Mouse (Mus musculus) urinary bladder, postnatal 10 days (tissue): ENCODE data around the gene Gmds.

Experiments used
- DNase-seq: peaks from one replicate; pipeline ENCODE4 v3.0.0; 2022; ENCODE audit warnings: low spot score

Gmds gene

GRCm38 (mm10) chr13:32026226-32026975 lies 312.1 kb downstream of the Gmds start:
- no peak for DNase-seq

GRCm38 (mm10) chr13:32024822-32025221 lies 313.7 kb downstream of the Gmds start:
- no peak for DNase-seq

DNA sequence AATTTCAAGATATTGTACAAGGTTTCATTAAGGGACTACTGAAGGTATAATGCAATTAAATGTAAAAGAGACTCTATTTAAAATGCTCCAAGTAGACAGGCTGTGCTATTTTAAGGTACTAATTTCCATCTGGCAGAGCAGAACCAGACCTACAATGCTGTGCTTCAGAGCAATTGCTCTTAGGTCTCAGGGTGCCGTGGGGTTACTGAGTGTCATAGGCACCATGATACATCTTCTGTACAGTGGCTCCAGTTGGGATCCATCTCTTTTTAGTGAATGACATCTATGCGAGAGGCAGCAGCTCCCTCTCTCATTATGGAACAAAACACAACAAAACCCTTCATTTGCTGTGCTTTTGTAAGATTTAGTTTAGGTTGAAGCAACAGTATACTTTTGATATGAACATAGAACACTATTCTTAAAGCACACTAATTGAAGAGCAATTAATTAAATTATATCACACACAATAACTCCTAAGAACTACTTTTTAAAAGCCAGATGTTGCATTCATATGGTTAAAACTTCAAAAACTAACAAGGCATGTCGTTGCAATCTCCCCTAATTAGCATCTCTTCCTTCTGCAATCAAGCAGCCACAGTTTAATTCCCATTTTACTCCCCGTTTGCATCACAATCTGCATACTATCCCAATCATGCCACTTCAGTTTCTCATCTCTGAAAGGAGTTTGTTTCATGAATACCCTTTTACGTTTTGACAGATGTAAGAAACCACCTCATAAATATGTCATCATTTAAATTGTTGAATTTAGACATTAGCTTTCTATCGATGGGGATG lies 317.9 kb downstream of the Gmds start:
- DNase-seq = no peak

DNA sequence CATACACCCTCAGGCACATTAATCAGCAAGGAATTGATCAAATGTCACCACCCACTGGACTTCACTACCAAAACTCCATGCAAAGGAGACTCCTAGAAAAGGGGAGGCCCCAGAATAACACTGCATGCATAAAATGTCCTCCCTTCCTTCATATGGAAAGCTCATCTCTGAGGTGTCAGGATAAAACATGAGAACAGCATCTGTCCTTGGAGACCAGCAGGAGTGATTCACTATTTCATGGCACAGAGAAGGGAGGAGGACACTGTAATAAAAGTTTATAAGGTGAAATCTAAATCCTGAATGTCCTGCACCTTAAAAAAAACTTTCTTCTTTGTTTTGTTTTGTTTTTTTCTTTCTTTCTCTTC lies 319.3 kb downstream of the Gmds start:
- no peak for DNase-seq

DNA sequence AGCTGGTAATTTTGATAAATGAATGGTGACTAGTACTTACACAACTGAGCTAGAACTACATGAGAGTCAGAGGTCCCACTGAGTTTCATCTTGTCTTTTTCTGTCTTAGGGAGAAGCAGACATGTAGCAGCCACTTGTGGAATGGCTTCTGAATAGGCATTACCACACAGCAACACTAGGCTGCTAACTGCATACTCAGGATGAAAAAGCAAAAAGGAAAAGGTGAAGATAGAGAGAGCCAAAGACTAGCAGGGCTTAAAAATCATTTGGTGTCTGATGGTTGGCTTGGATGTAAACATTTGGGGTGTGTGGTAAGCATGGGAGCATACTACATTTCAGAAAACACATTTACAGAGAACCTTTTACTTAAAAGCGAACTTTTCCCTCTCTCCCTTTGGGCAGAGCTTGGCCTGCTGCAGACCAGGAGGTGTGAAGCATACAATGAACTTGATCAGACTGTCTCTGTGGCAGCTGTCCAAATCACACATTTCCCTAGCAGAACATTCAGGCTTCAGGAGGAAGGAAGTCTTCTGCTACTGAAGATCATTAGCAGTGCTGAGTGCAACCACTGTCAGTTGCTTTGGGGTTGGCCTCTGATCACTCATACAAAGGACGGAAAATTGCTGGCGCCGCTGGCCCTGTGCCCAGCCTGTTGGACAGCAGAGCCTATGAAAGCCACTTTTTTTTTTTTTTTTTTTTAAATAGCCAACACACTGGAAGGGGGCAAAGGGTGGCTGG lies 319.9 kb downstream of the Gmds start:
- DNase-seq = no peak

DNA sequence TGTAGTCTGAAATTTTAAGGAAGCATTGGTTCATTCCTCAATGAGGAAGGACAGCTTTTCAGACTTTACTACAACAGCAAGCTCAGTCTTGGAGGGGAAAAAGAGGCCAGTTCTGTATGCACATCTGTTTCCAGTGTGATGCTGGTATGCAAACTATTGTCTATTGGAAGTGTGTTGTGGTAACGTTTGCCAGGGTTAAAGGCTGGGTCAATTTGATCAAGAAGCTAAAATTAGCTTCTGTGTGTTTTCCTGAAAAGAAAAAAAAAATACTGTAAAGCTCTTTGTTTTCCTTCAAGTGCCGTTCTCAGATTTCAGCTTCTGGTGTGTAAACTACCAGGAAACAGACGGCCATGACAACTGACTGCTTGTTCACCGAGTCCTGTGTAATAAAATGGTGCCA lies 329.7 kb downstream of the Gmds start:
- no peak for DNase-seq

GRCm38 (mm10) chr13:32008116-32008641 lies 330.4 kb downstream of the Gmds start:
- DNase-seq = no peak

GRCm38 (mm10) chr13:31993391-31993790 lies 345.1 kb downstream of the Gmds start:
- no peak for DNase-seq

DNA sequence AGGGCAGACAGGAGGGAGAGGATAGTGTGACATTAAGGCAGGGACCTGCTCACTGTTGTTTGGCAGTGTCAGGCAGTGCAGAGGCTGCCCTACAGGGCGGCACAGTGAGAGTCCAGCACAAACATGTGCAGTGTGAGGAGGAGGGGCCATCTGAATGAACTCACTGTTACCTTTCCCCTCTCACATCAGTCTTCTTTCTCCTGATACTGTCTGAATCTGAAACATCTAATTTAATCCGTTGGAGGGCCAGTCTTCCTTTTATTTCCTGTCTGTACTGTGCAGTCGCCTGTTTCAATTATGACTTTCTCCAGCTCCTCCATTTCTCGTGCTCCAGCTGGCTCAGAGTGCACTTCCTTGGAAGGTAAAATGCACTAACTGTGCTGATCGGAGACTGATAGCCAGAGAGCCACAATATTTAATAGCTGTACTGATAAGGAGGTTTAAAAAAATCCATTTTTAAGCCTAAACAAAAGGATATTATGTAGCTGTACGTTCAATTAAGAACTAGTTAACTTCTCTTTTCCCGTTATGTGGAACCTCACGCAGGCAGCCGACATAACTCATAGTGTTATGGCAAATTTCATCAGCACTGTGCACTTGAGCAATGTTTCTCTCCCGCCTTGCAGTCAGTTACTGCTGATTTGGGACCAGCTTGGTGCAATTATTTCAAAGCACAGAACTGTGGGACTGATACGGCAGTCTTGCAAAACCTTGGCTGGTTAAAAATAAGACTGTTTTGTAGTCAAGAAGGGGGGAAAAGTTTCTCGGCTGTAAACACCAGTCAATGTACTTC lies 345.9 kb downstream of the Gmds start:
- no peak for DNase-seq

- no peak for DNase-seq
These were observed 357.3 kb downstream of the Gmds start for GRCm38 (mm10) chr13:31981198-31981597.

DNA sequence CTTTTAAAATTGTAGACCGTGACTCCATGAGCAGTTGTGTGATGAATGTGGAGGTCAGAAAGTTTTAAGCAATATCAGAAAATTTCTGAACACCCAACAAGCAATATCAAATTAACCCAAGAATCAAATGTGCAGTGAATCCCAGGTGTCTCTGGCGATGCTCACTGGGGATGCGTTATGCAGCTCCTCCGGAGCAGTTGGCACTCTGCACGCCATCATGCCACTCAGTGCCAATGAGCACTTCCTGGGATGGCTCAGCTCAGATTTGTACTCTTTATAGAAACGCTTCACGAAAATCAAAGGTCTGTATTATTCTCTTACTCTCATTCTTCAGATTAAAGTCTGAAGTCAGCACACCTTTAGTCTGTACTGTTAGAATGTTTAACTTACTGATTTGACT lies 360.4 kb downstream of the Gmds start:
- DNase-seq = no peak

GRCm38 (mm10) chr13:31974751-31975479 lies 363.6 kb downstream of the Gmds start:
- no peak for DNase-seq

DNA sequence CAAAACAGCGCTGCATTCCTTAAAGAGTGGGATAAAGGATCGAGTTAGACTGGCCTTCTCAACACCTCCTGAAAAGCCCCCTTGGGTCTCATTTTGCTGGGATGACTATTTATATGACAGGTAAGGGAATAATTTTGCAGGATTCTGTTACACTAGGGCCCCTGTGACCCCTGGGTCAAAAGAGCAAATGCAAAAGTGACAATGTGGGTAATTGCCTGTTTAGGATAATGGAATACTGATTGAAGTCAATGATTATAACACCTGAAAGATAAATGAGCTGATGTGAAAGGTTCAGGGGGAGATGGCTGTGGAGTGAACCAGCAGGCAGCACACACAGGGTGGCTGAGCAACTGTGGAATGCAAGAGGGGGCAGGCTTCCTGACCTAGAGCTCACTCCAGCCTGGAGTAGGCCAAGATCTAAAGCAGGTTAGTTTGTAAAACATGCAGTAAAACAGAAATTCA lies 367.5 kb downstream of the Gmds start:
- no peak for DNase-seq

- no peak for DNase-seq
These were observed 370.3 kb downstream of the Gmds start for GRCm38 (mm10) chr13:31968272-31968671.

DNA sequence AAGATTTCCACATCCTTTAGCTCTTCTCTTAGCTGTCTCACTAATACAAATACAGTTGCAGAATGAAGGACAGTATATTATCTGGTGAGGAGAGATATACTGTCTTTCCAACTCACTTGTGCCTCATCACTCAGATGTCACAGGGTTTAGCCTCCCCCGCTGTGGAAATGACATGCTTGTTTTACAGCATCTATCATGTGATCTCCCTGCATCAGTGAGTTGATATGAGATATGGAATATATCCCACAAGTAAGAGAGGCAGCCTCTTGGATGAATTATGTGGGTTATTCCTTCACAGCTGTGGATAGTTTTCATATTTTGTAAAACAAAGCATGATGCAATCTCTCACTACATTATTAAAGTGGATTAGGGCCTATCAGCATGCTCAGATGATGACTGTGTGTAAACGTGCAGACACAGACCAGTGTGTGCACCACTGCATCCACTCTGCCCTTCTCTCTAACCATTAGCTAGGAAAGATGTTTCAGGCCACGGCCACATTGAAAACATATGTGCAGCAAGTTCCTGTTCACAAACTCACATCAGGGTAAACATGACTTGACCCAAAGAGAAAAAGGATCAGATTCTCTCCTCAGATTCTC lies 371.5 kb downstream of the Gmds start:
- no peak for DNase-seq

GRCm38 (mm10) chr13:31960514-31960913 lies 378.0 kb downstream of the Gmds start:
- no peak for DNase-seq

- no peak for DNase-seq
These were observed 379.9 kb downstream of the Gmds start for GRCm38 (mm10) chr13:31958346-31959335.

DNA sequence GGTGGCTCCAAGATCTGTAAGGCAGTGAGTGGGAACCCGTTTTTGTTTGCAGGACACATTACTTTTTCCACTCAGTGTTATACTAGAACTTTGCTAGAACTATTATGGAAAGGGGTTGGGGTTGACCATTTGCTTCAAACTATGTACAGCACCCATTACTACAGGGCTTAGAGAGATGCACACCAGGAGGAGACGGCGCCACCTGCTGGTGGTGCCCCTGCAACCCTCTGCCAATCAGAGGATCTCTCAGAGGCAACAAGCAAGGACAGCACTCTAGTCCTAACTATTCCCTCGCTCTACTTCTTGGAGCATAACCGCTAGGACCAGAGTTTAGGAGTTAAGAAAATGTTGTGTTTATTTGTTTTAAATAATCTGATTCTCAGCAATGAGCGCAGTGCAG lies 382.0 kb downstream of the Gmds start:
- no peak for DNase-seq

DNA sequence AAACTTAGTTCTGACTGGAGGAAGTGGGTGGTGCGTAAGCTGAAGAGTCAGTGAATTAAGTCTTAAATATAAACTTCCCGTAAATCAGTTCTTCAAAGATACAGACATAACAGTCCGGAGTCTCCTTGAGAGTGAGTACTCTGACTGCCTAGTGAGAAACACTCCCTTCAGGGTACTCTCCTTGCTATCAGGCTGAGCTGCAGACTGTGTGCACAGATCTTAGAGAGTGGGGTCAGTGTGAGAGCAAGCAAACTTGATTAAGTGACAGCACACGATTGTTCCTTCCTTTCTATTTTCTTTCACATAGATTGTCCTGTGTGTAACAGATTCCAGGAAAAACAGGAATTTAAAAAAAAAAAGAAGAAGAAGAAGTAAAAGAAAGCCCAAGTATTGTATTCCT lies 382.4 kb downstream of the Gmds start:
- DNase-seq = no peak
